Mouse (Mus musculus): ENCODE measurements around the gene Duox1.

GRCm38 (mm10) chr2:122375391-122375991, 60.0 kb downstream of the Duox1 start:
- TF ChIP-seq GATA1 (IDR thresholded peaks at IDR 0.05; ENCODE audit: low read length): no peak
- no peak for TF ChIP-seq TAL1 (IDR thresholded peaks at IDR 0.05; ENCODE audit: low read length)

Data from erythroblast, embryonic 14.5 days (primary cell).